Mouse (Mus musculus) ES-Bruce4 (cell line): ENCODE results near the gene Ncaph2. TPM values are rescaled to one million over a fixed set of nuclear protein-coding genes. Genes with fewer than 3 reads are reported as not detected.

ENCODE experiments used
- H3K27ac ChIP-seq: 2 replicates; pipeline ENCODE4 v1.5.1; 2012; ENCODE audit warnings: low read length, inconsistent platforms; ENCODE audit not compliant: insufficient read depth
- H3K27me3 ChIP-seq: 2 replicates; pipeline ENCODE4 v1.6.1; 2012; ENCODE audit warnings: mild to moderate bottlenecking, low read length, inconsistent platforms; ENCODE audit not compliant: control insufficient read depth, poor library complexity, insufficient read depth, severe bottlenecking
- H3K36me3 ChIP-seq: 2 replicates; pipeline ENCODE4 v1.6.1; 2012; ENCODE audit warnings: inconsistent platforms, mild to moderate bottlenecking, low read length, moderate library complexity; ENCODE audit not compliant: control insufficient read depth, poor library complexity, insufficient read depth, severe bottlenecking
- H3K4me1 ChIP-seq: one replicate; pipeline ENCODE4 v1.8.1; 2011; ENCODE audit warnings: low read length; ENCODE audit not compliant: control insufficient read depth, insufficient read depth
- H3K4me3 ChIP-seq: 2 replicates; pipeline ENCODE4 v1.5.1; 2011; ENCODE audit warnings: low read depth, mild to moderate bottlenecking, low read length
- H3K9ac ChIP-seq: 2 replicates; pipeline ENCODE4 v1.6.1; 2012; ENCODE audit warnings: low read depth, mild to moderate bottlenecking, inconsistent platforms; ENCODE audit not compliant: poor library complexity, severe bottlenecking
- H3K9me3 ChIP-seq: replicated peaks from 2 replicates; pipeline ENCODE4 v1.6.1; 2012; ENCODE audit warnings: mild to moderate bottlenecking, low read length, inconsistent platforms; ENCODE audit not compliant: control insufficient read depth, poor library complexity, insufficient read depth, severe bottlenecking
- CTCF ChIP-seq: IDR thresholded peaks from one replicate; pipeline ENCODE4 v1.8.1; 2011; ENCODE audit warnings: low read depth, low read length
- EP300 ChIP-seq: IDR thresholded peaks from 2 replicates; pipeline ENCODE4 v1.6.1; 2011; ENCODE audit warnings: low read depth, low read length; ENCODE audit not compliant: insufficient read depth
- POLR2A ChIP-seq: IDR thresholded peaks from one replicate; pipeline ENCODE4 v1.8.1; 2011; ENCODE audit warnings: low read length; ENCODE audit not compliant: insufficient read depth
- polyA plus RNA-seq: library from polyadenylated mRNA; stranded (reverse); fragments of >200 nt; gene quantifications from 2 replicates; pipeline ENCODE4 v1.2.4, GENCODE M21; 2011; ENCODE audit warnings: low read depth; ENCODE audit not compliant: missing spikeins, insufficient read depth, insufficient read length

The Ncaph2 gene
- polyA plus RNA-seq, 1 experiment, result 173 TPM

DNA sequence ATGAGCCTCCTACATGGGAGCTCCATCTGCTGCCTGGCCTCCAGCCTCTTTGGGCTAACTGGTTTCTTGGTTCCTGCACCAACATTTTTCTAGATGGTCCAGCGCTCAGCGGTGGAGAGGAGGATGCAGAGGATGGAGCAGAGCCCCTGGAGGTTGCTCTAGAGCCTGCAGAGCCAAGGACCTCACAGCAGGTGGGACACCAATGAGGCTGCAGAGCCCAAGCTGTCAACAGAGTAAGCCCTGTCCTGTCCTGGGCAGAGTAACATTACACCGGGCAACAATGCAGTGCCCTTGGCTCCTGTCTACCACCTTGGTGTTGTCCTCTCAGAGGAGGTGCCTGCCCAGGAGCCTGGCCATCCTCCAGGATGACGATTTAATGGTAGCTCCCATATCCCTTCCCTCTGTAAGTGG, 9.6 kb downstream of the Ncaph2 start:
- Histone ChIP-seq H3K36me3 (peaks cover 87% of the 10 kb centered on the region), H3K27me3 (no peaks in the 10 kb centered on the region), H3K9me3 (no peaks in the 10 kb centered on the region), H3K4me3 (no peak overlapping the region), H3K27ac (no peak overlapping the region), H3K9ac (no peak overlapping the region), H3K4me1 (no peaks in the 10 kb centered on the region)
- TF ChIP-seq EP300, result no peak
- TF ChIP-seq CTCF, result no peak
- no peak for TF ChIP-seq POLR2A

- TF ChIP-seq EP300, result no peak
- TF ChIP-seq POLR2A, result no peak
- TF ChIP-seq CTCF, result no peak
- Histone ChIP-seq H3K9me3 (no peaks in the 10 kb centered on the region), H3K27me3 (no peaks in the 10 kb centered on the region), H3K36me3 (peaks cover 49% of the 10 kb centered on the region), H3K27ac (peak overlapping the region; percentile 71), H3K4me1 (peaks cover 3% of the 10 kb centered on the region), H3K4me3 (peak overlapping the region; percentile 73; the same call in 1 of the 2 replicates), H3K9ac (no peak overlapping the region)
These were observed 16.5 kb downstream of the Ncaph2 start for GRCm38 (mm10) chr15:89372068-89372467.

DNA sequence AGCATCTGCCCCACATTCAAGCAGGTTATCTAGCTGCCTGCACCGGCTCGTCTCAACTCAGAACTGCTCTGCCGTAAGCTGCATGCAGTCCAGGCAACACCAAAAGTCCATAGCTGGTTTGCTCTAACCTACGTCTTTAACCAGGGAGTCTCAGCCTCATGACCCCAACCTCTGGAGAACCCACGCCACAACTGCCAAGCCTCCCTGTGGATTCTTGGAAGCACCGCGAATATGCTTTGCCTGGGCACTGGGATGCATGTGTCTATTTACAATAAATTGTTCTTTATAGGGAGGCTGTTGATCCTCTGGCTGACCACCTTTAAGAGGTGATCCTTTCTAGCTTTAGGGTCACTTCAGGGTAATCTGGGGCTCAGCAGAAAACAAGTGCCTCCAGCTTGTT, 17.0 kb downstream of the Ncaph2 start:
- Histone ChIP-seq H3K27ac (peak overlapping the region; percentile 15), H3K27me3 (no peaks in the 10 kb centered on the region), H3K4me3 (peak overlapping the region; percentile 73), H3K36me3 (peaks cover 44% of the 10 kb centered on the region), H3K9ac (peak overlapping the region; percentile 68), H3K9me3 (no peaks in the 10 kb centered on the region), H3K4me1 (peaks cover 3% of the 10 kb centered on the region)
- TF ChIP-seq CTCF, result no peak
- TF ChIP-seq POLR2A, result no peak
- no peak for TF ChIP-seq EP300

DNA sequence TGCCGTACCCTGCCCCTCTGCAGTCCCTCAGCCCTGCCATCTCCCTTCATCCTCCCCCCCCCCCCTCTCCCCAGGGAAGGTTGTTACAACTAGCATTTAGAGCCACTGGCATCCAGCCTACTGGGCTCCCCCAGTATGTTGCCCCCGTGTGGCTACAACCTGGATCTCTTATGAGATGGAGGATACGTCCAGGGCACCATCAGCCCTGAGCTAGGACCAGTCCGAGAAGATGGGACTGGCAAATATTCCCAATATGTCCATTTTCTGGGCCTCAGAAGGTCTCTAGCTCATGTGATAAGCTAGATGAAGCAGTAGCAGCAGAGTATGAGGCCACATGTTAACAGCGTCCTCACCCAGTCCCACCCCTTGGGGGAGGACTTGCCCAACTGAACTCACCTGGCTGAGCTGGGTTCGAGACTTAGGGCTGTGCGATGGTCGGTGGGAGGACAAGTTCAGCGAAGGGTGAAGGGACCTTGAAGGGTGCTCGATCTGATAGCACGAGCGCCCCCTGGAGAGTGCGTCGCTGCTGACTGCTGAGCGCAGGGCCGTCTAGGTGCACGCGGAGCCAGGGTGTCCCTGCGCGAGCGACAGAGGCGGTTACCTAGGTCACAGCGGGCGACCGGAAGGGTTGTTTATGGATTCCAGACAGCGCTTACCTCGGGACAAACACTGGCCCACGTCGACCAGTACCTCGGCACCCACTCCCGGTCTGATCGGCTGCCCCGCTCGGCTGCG, 17.7 kb downstream of the Ncaph2 start:
- TF ChIP-seq CTCF, result peak; percentile 75
- no peak for TF ChIP-seq EP300
- peak overlapping the region; percentile 68 for H3K9ac ChIP-seq
- H3K36me3 ChIP-seq, result peaks cover 39% of the 10 kb centered on the region
- H3K9me3 ChIP-seq, result no peaks in the 10 kb centered on the region
- H3K4me1 ChIP-seq, result peaks cover 3% of the 10 kb centered on the region
- peak overlapping the region; percentile 34 for H3K27ac ChIP-seq
- H3K27me3 ChIP-seq, result no peaks in the 10 kb centered on the region
- peak overlapping the region; percentile 73 for H3K4me3 ChIP-seq

DNA sequence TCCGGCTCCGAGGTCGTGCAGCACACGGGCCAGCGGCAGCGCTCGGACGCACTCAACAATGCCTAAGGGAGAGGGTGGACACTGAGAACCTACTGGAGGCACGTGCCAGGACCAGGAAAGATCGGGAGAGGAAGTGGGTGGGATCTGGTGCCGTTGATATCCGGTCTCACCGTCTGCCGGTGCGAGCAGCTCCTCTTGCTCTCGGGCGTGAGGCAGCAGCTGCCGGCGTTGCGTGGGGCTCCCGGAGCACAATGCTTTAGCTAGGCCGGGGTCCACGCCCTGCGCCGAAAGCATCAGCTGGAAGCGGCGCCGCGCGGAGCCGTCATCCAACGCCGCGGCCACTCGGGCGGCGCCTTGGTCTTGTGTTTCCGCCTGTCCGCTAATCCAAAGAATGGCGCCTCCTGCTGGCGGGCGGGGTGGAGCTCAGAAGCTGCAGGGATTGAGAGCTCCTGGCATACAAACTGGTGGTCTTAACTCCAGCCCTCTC, 18.3 kb downstream of the Ncaph2 start, which contains the start of gene Sco2:
Gene Sco2 (minus strand): TSS at position 85 of the 487 bp plus-strand sequence.
- Histone ChIP-seq H3K9me3 (no peaks in the 10 kb centered on the region), H3K4me1 (peaks cover 3% of the 10 kb centered on the region), H3K36me3 (peaks cover 37% of the 10 kb centered on the region), H3K27me3 (no peaks in the 10 kb centered on the region), H3K9ac (peak within 1 kb of the TSS; percentile 68), H3K4me3 (peak within 1 kb of the TSS; percentile 81), H3K27ac (peak within 1 kb of the TSS; percentile 34)
- TF ChIP-seq POLR2A, result peak; percentile 45
- TF ChIP-seq EP300, result no peak
- TF ChIP-seq CTCF, result peak; percentile 64

GRCm38 (mm10) chr15:89374340-89374739, 18.8 kb downstream of the Ncaph2 start:
- peaks cover 3% of the 10 kb centered on the region for H3K4me1 ChIP-seq
- H3K9ac ChIP-seq, result peak overlapping the region; percentile 68
- TF ChIP-seq POLR2A, result no peak
- no peak for TF ChIP-seq EP300
- no peak for TF ChIP-seq CTCF
- peak overlapping the region; percentile 81 for H3K4me3 ChIP-seq
- H3K36me3 ChIP-seq, result peaks cover 32% of the 10 kb centered on the region
- H3K9me3 ChIP-seq, result no peaks in the 10 kb centered on the region
- no peak overlapping the region for H3K27ac ChIP-seq
- H3K27me3 ChIP-seq, result no peaks in the 10 kb centered on the region
